Mouse (Mus musculus) liver, adult 2 months (tissue): ENCODE results near the gene Tmem150b.

ENCODE experiments used
- CTCF ChIP-seq: fragments of 200-500 bp; IDR thresholded peaks from 2 replicates; pipeline ENCODE4 v1.5.1; 2011; ENCODE audit warnings: low read depth, low read length, control low read depth
- POLR2A ChIP-seq: fragments of 200-500 bp; IDR thresholded peaks from 2 replicates; pipeline ENCODE4 v1.6.1; 2011; ENCODE audit warnings: low read length, control low read depth; ENCODE audit not compliant: insufficient read depth; ENCODE audit errors: extremely low read depth

GRCm38 (mm10) chr7:4748321-4748720 lies 23.3 kb upstream of the Tmem150b start:
- TF ChIP-seq POLR2A, result no peak
- no peak for TF ChIP-seq CTCF
